Mouse (Mus musculus): ENCODE results near the gene Gm45521. TPM values are rescaled to one million over a fixed set of nuclear protein-coding genes. Genes with fewer than 3 reads are reported as not detected.

The Gm45521 gene
- polyA plus RNA-seq, 1 experiment: not detected

DNA sequence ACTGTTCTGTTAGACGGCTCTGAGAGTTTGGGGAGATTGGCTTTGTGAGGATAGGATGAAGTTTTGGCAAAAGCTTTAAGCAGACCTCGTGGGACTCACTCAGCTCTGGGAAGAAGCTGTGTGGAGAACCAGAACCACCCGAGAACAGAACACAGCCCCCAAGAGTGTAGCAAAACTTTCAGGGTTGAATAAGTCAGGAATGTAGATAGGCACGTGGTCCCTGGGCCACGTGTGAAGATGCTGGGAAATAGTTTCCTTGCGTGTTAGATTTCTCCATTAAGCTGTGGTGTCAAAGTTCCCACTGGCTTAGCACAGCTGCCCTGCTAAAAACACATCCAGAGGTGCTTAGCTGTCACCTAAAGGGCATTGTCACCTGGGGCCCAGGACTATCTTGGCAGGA, 35.1 kb downstream of the Gm45521 start:
- no peak for TF ChIP-seq POLR2A (IDR thresholded peaks at IDR 0.05; ENCODE audit: extremely low read depth, insufficient read depth, low read length)
- TF ChIP-seq CTCF (IDR thresholded peaks at IDR 0.05; ENCODE audit: extremely low read depth, insufficient read depth, low read length): no peak
- Histone ChIP-seq H3K27ac (ENCODE audit: insufficient read depth, low read length) (no peak overlapping the region), H3K4me1 (ENCODE audit: control insufficient read depth, insufficient read depth, low read length) (no peaks in the 10 kb centered on the region), H3K4me3 (ENCODE audit: insufficient read depth, low read length) (no peak overlapping the region)

DNA sequence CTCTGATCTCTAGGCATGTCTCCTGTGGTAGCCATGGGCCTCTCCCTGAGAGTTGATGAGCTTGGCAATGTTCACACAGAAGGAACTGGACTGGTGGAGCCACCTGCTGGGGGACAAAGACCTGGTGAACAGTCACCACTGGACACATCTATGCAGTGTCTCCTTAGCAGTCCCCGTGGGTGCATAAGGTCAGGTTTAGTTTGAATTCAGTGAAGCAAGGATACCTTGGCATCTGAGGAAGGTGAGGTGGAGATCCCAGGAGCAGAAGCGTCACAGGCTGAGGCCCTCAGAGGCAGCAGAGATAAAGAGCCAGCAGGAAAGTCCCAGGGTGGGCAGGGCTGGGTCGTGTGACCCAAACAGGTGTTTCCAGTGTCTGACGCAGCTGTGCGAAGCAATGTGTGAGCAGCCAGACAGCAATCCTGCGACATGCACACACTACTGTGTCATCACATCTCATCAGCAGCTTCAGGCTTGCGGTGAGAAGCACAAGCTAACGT, 37.2 kb downstream of the Gm45521 start, which contains the start of gene Dnase1l3:
Gene Dnase1l3, minus strand, starts transcription at position 303 of the 497 bp plus-strand sequence.
- no peaks in the 10 kb centered on the region for H3K4me1 ChIP-seq (ENCODE audit: control insufficient read depth, insufficient read depth, low read length)
- no peak within 1 kb of the TSS for H3K4me3 ChIP-seq (ENCODE audit: insufficient read depth, low read length)
- no peak within 1 kb of the TSS for H3K27ac ChIP-seq (ENCODE audit: insufficient read depth, low read length)
- no peak for TF ChIP-seq POLR2A (IDR thresholded peaks at IDR 0.05; ENCODE audit: extremely low read depth, insufficient read depth, low read length)
- TF ChIP-seq CTCF (IDR thresholded peaks at IDR 0.05; ENCODE audit: extremely low read depth, insufficient read depth, low read length): peak; percentile 51

DNA sequence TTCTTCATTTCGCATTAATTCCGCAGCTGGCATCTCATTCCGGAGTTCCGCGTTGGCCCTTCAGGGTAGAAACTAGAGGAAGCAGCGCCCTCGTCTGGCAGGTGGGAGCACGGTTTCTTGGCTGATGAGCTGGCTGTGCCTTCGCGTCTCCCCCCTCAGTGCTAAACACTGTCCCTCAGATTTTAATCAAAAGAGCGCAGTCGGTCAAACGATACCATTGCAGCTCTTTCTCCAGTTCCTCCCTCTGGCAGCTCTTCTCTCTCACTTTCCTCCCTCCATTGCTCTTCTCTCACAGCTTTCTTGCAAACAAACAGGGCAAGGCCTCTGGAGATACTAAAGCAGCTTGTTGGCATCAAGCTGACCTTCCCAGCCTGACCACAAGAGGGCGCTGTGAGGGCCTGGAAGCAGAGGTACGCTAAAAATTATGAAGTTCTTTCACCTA, 40.2 kb downstream of the Gm45521 start:
- Histone ChIP-seq H3K27ac (ENCODE audit: insufficient read depth, low read length) (no peak overlapping the region), H3K4me1 (ENCODE audit: control insufficient read depth, insufficient read depth, low read length) (peaks cover 5% of the 10 kb centered on the region), H3K4me3 (ENCODE audit: insufficient read depth, low read length) (no peak overlapping the region)
- TF ChIP-seq POLR2A (IDR thresholded peaks at IDR 0.05; ENCODE audit: extremely low read depth, insufficient read depth, low read length): no peak
- peak; percentile 79 for TF ChIP-seq CTCF (IDR thresholded peaks at IDR 0.05; ENCODE audit: extremely low read depth, insufficient read depth, low read length)

DNA sequence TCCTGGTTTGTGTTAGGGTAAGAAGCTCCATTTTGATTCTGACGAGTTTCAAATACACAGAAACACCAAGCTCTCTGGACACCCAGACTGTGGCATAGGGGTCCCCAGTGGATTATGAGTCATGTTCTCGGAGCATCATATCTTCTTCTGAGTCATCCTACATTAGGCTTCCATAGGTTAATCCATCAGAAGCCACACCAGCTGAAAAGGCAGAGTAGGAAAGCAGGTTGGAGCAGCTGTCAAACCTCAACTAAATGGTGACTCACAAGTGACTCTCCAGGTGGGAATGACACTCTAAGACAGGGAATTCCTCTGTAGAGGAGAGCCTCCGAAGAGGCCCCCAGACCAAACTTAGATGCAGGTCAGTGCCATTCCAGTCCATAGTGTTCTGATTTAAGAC, 41.9 kb downstream of the Gm45521 start:
- TF ChIP-seq POLR2A (IDR thresholded peaks at IDR 0.05; ENCODE audit: extremely low read depth, insufficient read depth, low read length) (no peak), CTCF (IDR thresholded peaks at IDR 0.05; ENCODE audit: extremely low read depth, insufficient read depth, low read length) (no peak)
- peaks cover 6% of the 10 kb centered on the region for H3K4me1 ChIP-seq (ENCODE audit: control insufficient read depth, insufficient read depth, low read length)
- no peak overlapping the region for H3K4me3 ChIP-seq (ENCODE audit: insufficient read depth, low read length)
- no peak overlapping the region for H3K27ac ChIP-seq (ENCODE audit: insufficient read depth, low read length)

DNA sequence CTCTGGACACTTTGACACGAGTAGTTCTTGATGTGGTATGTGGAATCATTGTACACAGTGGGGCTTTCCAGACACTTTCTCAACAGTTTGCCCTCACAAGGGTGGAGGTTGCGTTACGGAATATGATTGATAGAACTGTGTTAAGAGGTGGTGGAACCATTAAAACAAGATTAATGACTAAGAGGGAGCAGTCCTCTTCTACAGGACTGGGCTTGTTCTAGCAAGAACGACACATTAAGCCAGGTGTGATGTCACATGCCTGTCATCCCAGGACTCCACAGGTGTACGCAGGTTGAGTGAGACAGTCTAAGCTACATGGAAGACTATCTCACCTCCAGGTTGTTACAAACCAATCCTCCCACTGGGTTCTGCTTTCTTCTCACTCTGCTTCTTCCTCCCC, 42.3 kb downstream of the Gm45521 start:
- Histone ChIP-seq H3K4me3 (ENCODE audit: insufficient read depth, low read length) (no peak overlapping the region), H3K4me1 (ENCODE audit: control insufficient read depth, insufficient read depth, low read length) (peaks cover 10% of the 10 kb centered on the region), H3K27ac (ENCODE audit: insufficient read depth, low read length) (no peak overlapping the region)
- no peak for TF ChIP-seq POLR2A (IDR thresholded peaks at IDR 0.05; ENCODE audit: extremely low read depth, insufficient read depth, low read length)
- TF ChIP-seq CTCF (IDR thresholded peaks at IDR 0.05; ENCODE audit: extremely low read depth, insufficient read depth, low read length): no peak

DNA sequence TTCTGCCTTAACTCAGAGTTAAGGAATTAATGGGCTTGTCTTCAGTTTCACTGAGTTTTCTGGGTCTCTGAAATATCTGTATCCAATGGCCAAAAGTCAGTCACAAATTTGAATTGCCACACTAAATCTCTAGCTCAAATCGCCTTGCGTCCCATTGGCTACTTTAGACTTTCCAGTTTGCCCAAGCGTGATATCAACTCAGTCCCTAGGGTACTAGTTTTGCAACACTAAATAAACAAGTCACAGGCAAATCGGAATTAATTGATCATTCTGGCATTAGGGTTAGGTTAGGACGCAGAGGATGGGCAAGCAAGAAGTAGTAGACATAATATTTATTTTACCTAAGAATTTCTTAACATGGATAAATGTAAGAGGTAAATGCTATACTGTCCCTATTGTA, 43.2 kb downstream of the Gm45521 start:
- no peak for TF ChIP-seq POLR2A (IDR thresholded peaks at IDR 0.05; ENCODE audit: extremely low read depth, insufficient read depth, low read length)
- no peak for TF ChIP-seq CTCF (IDR thresholded peaks at IDR 0.05; ENCODE audit: extremely low read depth, insufficient read depth, low read length)
- H3K4me3 ChIP-seq (ENCODE audit: insufficient read depth, low read length): no peak overlapping the region
- no peak overlapping the region for H3K27ac ChIP-seq (ENCODE audit: insufficient read depth, low read length)
- H3K4me1 ChIP-seq (ENCODE audit: control insufficient read depth, insufficient read depth, low read length): peaks cover 10% of the 10 kb centered on the region

DNA sequence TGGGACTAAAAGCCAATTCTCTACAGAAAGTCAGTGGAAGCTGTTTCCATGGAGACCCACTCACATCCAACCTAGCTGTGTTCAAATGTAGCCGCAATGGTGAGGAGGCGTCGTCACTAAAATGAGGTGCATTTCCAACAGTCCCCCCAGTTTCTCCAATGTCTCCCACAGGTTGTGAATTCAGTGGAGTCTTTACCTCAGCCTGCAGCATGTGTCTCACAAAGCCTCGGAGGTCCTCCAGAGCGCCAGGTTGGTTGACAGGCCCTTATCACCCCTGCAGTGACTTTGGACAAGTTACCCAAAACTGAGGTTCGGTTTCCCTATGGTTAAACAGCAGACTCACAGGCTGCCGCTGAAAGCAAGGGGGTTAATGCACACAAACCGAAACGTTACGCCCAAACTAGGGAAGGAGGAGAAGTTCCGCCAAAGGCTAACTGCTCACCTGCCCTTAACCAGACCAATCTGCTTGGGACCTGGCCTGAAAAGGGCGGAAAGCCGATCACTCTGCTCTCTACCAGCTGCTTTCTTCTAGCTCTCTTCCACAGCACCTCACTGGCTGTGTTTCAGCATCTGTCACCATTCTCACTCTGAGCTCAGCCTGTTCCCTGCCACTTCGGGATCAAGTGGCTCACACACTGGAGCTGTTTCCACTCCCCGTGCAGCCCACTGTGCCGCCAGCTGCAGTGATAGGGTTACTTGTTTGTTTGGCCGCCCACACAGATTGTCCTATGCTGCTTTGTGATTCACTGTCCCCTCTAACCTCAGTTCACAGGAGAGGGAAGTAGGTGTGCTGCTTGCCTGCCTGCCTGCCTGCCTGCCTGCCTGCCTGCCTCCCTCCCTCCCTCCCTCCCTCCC, 44.0 kb downstream of the Gm45521 start:
- TF ChIP-seq POLR2A (IDR thresholded peaks at IDR 0.05; ENCODE audit: extremely low read depth, insufficient read depth, low read length) (0 out of 2 replicates have a peak, but pooled peaks have one; percentile 22), CTCF (IDR thresholded peaks at IDR 0.05; ENCODE audit: extremely low read depth, insufficient read depth, low read length) (no peak)
- peaks cover 10% of the 10 kb centered on the region for H3K4me1 ChIP-seq (ENCODE audit: control insufficient read depth, insufficient read depth, low read length)
- 0 out of 2 replicates have a peak overlapping the region, but pooled peaks have one; percentile 2 for H3K4me3 ChIP-seq (ENCODE audit: insufficient read depth, low read length)
- peak overlapping the region; percentile 48 for H3K27ac ChIP-seq (ENCODE audit: insufficient read depth, low read length)

DNA sequence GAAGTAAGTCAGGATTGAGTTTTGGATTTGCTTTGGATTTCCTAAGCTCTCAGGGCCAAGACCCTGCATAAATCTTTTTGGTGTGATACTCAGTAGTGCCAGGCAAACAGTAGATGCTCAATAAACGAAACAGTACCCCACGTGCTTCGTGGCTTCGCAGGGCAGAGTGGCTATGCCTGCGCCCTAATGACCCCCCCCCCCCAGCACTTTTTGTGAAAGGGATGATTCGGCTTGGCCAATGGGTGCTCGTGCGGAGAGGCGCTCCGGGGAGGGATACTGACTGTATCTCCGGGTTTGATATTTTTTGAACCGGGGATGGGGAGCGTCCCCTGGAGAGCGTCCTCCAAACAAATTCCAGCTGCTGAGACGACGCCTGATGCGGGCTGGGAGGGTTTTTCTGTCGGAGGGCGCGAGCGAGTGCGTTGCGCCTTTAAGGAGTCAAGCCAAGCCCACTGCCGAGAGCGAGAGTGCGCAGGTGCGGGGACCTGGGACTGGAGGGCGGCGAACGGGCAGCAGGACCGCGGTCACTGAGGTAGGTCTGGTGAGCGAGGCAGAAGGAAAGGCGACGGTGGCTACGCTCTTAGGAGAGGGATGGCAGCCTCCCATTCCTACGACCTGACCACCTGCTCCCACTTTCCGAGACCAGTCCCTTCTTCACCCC, 45.5 kb downstream of the Gm45521 start, which contains the start of gene Abhd6:
Gene Abhd6, plus strand, starts transcription at position 471 of the 661 bp plus-strand sequence.
- H3K4me3 ChIP-seq (ENCODE audit: insufficient read depth, low read length): peak within 1 kb of the TSS; percentile 84
- H3K4me1 ChIP-seq (ENCODE audit: control insufficient read depth, insufficient read depth, low read length): peaks cover 12% of the 10 kb centered on the region
- TF ChIP-seq CTCF (IDR thresholded peaks at IDR 0.05; ENCODE audit: extremely low read depth, insufficient read depth, low read length) (no peak), POLR2A (IDR thresholded peaks at IDR 0.05; ENCODE audit: extremely low read depth, insufficient read depth, low read length) (peak; percentile 93)
- H3K27ac ChIP-seq (ENCODE audit: insufficient read depth, low read length): peak within 1 kb of the TSS; percentile 49

DNA sequence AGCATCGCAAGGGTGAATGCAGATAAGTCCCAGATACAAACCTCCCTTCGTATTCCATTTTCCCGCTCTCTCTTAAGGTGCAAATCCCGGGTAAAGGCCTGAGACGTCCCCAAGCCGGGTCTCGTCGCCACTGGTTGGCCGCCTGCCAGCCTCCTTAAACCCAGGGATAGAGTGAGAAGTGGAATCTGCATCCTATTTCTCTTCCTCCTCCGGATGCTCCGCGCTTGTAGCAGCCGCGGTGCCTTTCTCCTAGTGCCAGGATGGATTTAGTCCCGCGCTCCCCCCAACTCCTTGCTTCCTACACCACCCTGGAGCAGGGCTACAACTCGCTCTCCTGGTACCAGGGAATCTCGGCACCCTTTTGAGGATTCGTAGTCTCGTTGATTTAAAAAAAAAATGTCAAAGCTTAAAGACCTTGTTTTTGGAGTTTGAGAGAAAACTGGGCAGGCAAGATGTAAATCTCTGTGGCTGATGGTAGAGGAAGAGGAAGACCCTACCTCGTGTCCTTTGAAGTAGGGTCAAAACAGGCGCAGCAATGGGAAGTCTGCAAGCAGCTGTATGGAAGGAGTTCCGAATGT, 46.1 kb downstream of the Gm45521 start:
- Histone ChIP-seq H3K27ac (ENCODE audit: insufficient read depth, low read length) (peak overlapping the region; percentile 49), H3K4me1 (ENCODE audit: control insufficient read depth, insufficient read depth, low read length) (peaks cover 16% of the 10 kb centered on the region), H3K4me3 (ENCODE audit: insufficient read depth, low read length) (peak overlapping the region; percentile 84)
- TF ChIP-seq POLR2A (IDR thresholded peaks at IDR 0.05; ENCODE audit: extremely low read depth, insufficient read depth, low read length) (no peak), CTCF (IDR thresholded peaks at IDR 0.05; ENCODE audit: extremely low read depth, insufficient read depth, low read length) (no peak)
